Mouse (Mus musculus): ENCODE measurements around the gene Rnpepl1.

DNA sequence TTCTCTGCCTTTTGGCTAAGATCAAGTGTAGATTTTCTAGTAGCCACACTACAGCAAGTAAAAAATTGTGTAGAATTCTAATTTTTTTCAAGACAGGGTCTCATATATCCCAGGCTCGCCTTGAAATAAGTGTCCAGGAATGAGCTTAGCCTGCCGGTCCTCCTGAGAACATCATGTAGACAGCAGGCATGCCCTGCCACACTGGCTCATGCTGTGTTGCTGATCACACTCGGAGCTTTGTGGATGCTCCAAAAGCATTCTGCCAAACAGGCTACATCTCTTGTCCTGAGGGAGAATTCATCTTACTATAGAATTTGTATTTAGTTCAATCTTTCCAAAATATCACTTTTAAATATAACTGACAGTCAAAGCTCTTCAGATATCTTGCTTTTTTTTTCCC, 17.8 kb upstream of the Rnpepl1 start:
- TF ChIP-seq CTCF (IDR thresholded peaks at IDR 0.05; ENCODE audit: control insufficient read depth, insufficient read depth, insufficient replicate concordance, low read depth, low read length) (no peak), POLR2A (IDR thresholded peaks at IDR 0.05; ENCODE audit: control insufficient read depth, low read depth, low read length) (no peak)
